Mouse (Mus musculus) lung, postnatal 0 days (tissue): ENCODE data around the gene Cep63.

Experiments
- CTCF ChIP-seq: IDR thresholded peaks from 2 replicates; pipeline ENCODE4 v1.5.1; 2016; ENCODE audit warnings: antibody characterized with exemption, mild to moderate bottlenecking
- EP300 ChIP-seq: IDR thresholded peaks from 2 replicates; pipeline ENCODE4 v1.6.1; 2016; ENCODE audit warnings: antibody characterized with exemption, mild to moderate bottlenecking, control low read depth

GRCm38 (mm10) chr9:102651199-102651720, 24.9 kb upstream of the Cep63 start:
- no peak for TF ChIP-seq CTCF
- no peak for TF ChIP-seq EP300
